Mouse (Mus musculus): ENCODE measurements around the gene Ercc8.

Ercc8 gene

GRCm38 (mm10) chr13:108158465-108159240 lies at the start of gene Ercc8, which contains the start of gene Ndufaf2:
TSS of gene Ercc8 (plus strand) at chr13:108158731.
TSS of gene Ndufaf2 (minus strand) at chr13:108158623.
- peak; percentile 97 for DNase-seq

GRCm38 (mm10) chr13:108110929-108111328 lies 47.6 kb upstream of the Ercc8 start:
- DNase-seq: no peak

GRCm38 (mm10) chr13:108113536-108113935 lies 45.0 kb upstream of the Ercc8 start:
- no peak for DNase-seq

GRCm38 (mm10) chr13:108114257-108114656 lies 44.3 kb upstream of the Ercc8 start:
- no peak for DNase-seq

- DNase-seq: no peak
Measured at GRCm38 (mm10) chr13:108117654-108118053, 40.9 kb upstream of the Ercc8 start.

GRCm38 (mm10) chr13:108118188-108118587 lies 40.3 kb upstream of the Ercc8 start:
- DNase-seq: no peak

GRCm38 (mm10) chr13:108119411-108120310 lies 38.9 kb upstream of the Ercc8 start:
- no peak for DNase-seq

GRCm38 (mm10) chr13:108123109-108123723 lies 35.3 kb upstream of the Ercc8 start:
- no peak for DNase-seq

GRCm38 (mm10) chr13:108124096-108124495 lies 34.4 kb upstream of the Ercc8 start:
- no peak for DNase-seq

- no peak for DNase-seq
Measured at GRCm38 (mm10) chr13:108126246-108126645, 32.3 kb upstream of the Ercc8 start.

- peak; percentile 39 for DNase-seq
Measured at GRCm38 (mm10) chr13:108127130-108127529, 31.4 kb upstream of the Ercc8 start.

GRCm38 (mm10) chr13:108127883-108128282 lies 30.6 kb upstream of the Ercc8 start:
- DNase-seq: no peak

- no peak for DNase-seq
Measured at GRCm38 (mm10) chr13:108129070-108129469, 29.5 kb upstream of the Ercc8 start.

GRCm38 (mm10) chr13:108130737-108131136 lies 27.8 kb upstream of the Ercc8 start:
- no peak for DNase-seq

- DNase-seq: peak; percentile 59
Measured at GRCm38 (mm10) chr13:108132031-108132819, 26.3 kb upstream of the Ercc8 start.

- no peak for DNase-seq
Measured at GRCm38 (mm10) chr13:108135617-108136016, 22.9 kb upstream of the Ercc8 start.

GRCm38 (mm10) chr13:108138403-108138977 lies 20.0 kb upstream of the Ercc8 start:
- DNase-seq: no peak

GRCm38 (mm10) chr13:108144086-108144485 lies 14.4 kb upstream of the Ercc8 start:
- DNase-seq: no peak

- DNase-seq: no peak
Measured at GRCm38 (mm10) chr13:108151782-108152181, 6.7 kb upstream of the Ercc8 start.

- peak; percentile 59 for DNase-seq
Measured at GRCm38 (mm10) chr13:108152650-108153372, 5.7 kb upstream of the Ercc8 start.

- no peak for DNase-seq
Measured at GRCm38 (mm10) chr13:108157156-108157555, 1.4 kb upstream of the Ercc8 start.
